Mouse (Mus musculus) kidney, embryonic 15.5 days (tissue): ENCODE results near the gene Gm45837. TPM values are rescaled to one million over a fixed set of nuclear protein-coding genes. Genes with fewer than 3 reads are reported as not detected.
"Not testable (repeated sequence)": the region's sequence is repeated elsewhere in the genome, so short reads cannot be mapped to it uniquely, and the experiment has no call there.

ENCODE experiments used
- ATAC-seq: fragments of 200-750 bp; cut with Nextera tagmentation; replicated peaks from 2 replicates; pipeline ENCODE4 v1.8.0; 2017; ENCODE audit warnings: moderate TSS enrichment; ENCODE audit not compliant: low FRiP score
- H3K27ac ChIP-seq: fragments of 300-500 bp; sonication (generic); 2 replicates; pipeline ENCODE4 v1.5.1; 2015; ENCODE audit warnings: mild to moderate bottlenecking, inconsistent platforms
- H3K27me3 ChIP-seq: fragments of 300-500 bp; sonication (generic); 2 replicates; pipeline ENCODE4 v1.6.1; 2015; ENCODE audit warnings: inconsistent platforms
- H3K36me3 ChIP-seq: fragments of 300-500 bp; sonication (generic); 2 replicates; pipeline ENCODE4 v1.6.1; 2015; ENCODE audit warnings: inconsistent platforms
- H3K4me1 ChIP-seq: fragments of 300-500 bp; sonication (generic); 2 replicates; pipeline ENCODE4 v1.6.1; 2015; ENCODE audit warnings: inconsistent platforms
- H3K4me2 ChIP-seq: fragments of 300-500 bp; sonication (generic); 2 replicates; pipeline ENCODE4 v1.6.1; 2015; ENCODE audit warnings: moderate library complexity, mild to moderate bottlenecking, inconsistent platforms
- H3K4me3 ChIP-seq: fragments of 300-500 bp; sonication (generic); replicated peaks from 2 replicates; pipeline ENCODE4 v1.5.1; 2015; ENCODE audit warnings: mild to moderate bottlenecking, inconsistent platforms
- H3K9ac ChIP-seq: fragments of 300-500 bp; sonication (generic); 2 replicates; pipeline ENCODE4 v1.6.1; 2015; ENCODE audit warnings: mild to moderate bottlenecking, inconsistent platforms
- H3K9me3 ChIP-seq: fragments of 300-500 bp; sonication (generic); replicated peaks from 2 replicates; pipeline ENCODE4 v1.6.1; 2016; ENCODE audit warnings: inconsistent platforms
- WGBS: fragments of 180-500 bp; shearing (Covaris S2); methylation state at CpG from one replicate; pipeline ENCODE4 v1.1.7; 2015; ENCODE audit warnings: mixed read lengths; 5-methylcytosine and 5-hydroxymethylcytosine counted together
- microRNA counts: library from miRNA; unstranded; fragments of <30 nt; microRNA quantifications from one replicate; lab custom pipeline; 2016
- microRNA-seq: library from miRNA; unstranded; fragments of <30 nt; microRNA quantifications from one replicate; pipeline ENCODE4, GENCODE M21; 2016
- polyA plus RNA-seq: library from polyadenylated mRNA; unstranded; fragments of >200 nt; fragmentation: Nextera tagmentation; extraction: Ambion mirVana; gene quantifications from 2 replicates; pipeline ENCODE4 v1.2.1, GENCODE M21; 2015

Gene Gm45837
- polyA plus RNA-seq, 1 experiment from 2014 or later, result 0.21 TPM

GRCm38 (mm10) chr7:101541734-101542133, 131.0 kb downstream of the Gm45837 start:
- H3K27me3 ChIP-seq, result no peaks in the 10 kb centered on the region
- H3K4me3 ChIP-seq, result peak overlapping the region; percentile 21; the same call in 1 of the 2 replicates
- peaks cover 22% of the 10 kb centered on the region for H3K4me1 ChIP-seq
- no peaks in the 10 kb centered on the region for H3K36me3 ChIP-seq
- peak overlapping the region; percentile 40 for H3K4me2 ChIP-seq
- ATAC-seq, result no peak
- H3K27ac ChIP-seq, result peak overlapping the region; percentile 58; the same call in 1 of the 2 replicates
- no peak overlapping the region for H3K9ac ChIP-seq
- 68% methylated on average over 10 of the region's 10 CpGs for WGBS
- no peaks in the 10 kb centered on the region for H3K9me3 ChIP-seq

DNA sequence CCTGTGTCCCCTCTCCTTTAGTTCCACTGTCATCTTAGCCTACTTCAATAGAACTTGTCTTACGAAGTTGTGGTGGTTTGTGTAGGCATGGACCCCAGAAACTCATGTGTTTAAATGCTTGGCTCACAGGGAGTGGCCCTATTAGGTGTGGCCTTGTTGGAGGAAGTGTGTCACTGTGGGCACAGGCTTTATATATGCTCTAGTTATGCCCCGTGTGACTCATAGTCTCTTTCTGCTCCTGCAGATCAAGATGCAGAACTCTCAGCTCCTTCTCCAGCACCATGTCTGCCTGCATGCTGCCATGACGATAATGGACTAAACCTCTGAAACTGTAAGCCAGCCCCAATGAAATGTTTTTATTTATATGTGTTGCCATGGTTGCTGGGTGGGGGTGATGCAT, 137.0 kb downstream of the Gm45837 start:
- Histone ChIP-seq H3K4me3 (no peak overlapping the region), H3K9ac (no peak overlapping the region), H3K4me1 (no peaks in the 10 kb centered on the region; the same call in 1 of the 2 replicates), H3K27ac (no peak overlapping the region), H3K27me3 (no peaks in the 10 kb centered on the region), H3K36me3 (no peaks in the 10 kb centered on the region), H3K9me3 (no peaks in the 10 kb centered on the region), H3K4me2 (no peak overlapping the region)
- no peak for ATAC-seq
- 76% methylated on average over 3 of the region's 3 CpGs for WGBS

GRCm38 (mm10) chr7:101549266-101549665, 138.6 kb downstream of the Gm45837 start:
- ATAC-seq, result no peak
- Histone ChIP-seq H3K27me3 (no peaks in the 10 kb centered on the region), H3K36me3 (no peaks in the 10 kb centered on the region), H3K9me3 (no peaks in the 10 kb centered on the region), H3K9ac (no peak overlapping the region), H3K4me1 (no peaks in the 10 kb centered on the region; the same call in 1 of the 2 replicates), H3K27ac (no peak overlapping the region), H3K4me2 (no peak overlapping the region), H3K4me3 (no peak overlapping the region)
- WGBS, result 88% methylated on average over 3 of the region's 3 CpGs

DNA sequence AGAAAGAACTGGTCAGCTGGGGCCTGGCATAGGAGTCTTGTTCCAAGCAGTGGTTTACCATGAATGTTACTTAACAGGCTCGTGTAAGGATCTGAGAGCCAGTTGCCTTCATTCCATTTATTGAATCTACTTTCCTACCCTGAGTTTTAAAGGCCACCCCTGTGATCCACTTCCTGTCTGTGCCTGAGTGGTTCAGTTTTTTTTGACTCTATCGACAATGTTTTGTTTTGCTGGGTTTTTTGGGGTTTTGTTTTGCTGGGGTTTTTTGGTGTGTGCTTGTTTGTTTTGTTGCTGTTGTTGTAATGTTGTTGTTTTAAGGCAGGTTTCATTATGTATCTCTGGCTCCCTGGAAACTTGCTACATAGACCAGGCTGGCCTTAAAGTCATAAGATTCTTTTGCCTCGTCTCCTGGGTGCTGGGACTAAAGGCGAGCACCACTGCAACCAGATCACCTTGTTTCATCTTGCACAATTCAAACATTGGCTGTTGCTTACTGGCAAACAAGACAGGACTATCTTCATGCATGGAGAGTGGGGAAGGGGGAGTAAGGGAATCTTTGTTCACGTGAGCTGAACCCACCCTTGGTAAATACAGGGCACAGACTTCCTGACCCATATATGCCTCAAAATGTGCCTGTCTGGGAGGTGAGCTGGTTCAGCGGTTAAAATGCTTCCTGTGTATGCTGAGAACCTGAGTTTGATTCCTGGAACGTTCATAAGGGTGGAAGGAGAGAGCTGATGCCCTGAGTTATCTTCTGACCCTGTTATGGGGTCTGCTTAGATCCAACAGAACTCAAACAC, 140.2 kb downstream of the Gm45837 start:
- 56% methylated on average over 7 of the region's 7 CpGs for WGBS
- Histone ChIP-seq H3K9ac (no peak overlapping the region), H3K4me3 (no peak overlapping the region), H3K27ac (no peak overlapping the region), H3K4me1 (no peaks in the 10 kb centered on the region; the same call in 1 of the 2 replicates), H3K9me3 (no peaks in the 10 kb centered on the region), H3K36me3 (no peaks in the 10 kb centered on the region), H3K4me2 (no peak overlapping the region), H3K27me3 (no peaks in the 10 kb centered on the region)
- no peak for ATAC-seq

DNA sequence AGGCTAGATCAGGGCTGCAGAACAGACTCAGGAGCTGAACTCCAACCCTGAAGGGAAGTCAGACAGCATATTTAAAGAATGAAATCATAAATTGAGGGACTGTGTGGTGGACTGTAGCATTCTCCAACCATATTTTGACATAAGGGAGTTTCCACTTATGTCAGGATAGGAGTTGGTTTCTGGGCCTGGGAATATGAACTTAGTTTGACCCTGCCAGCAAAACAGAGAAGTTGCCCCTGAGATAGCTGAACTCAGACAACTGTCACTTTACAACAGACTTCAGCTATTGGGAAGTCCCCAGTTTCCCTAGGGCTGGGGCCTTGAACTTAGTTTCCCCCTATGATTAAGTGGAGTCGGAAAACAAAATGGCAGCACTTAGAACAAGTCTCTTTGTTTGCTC, 140.8 kb downstream of the Gm45837 start:
- Histone ChIP-seq H3K9ac (no peak overlapping the region), H3K27me3 (no peaks in the 10 kb centered on the region), H3K9me3 (no peaks in the 10 kb centered on the region), H3K4me3 (no peak overlapping the region), H3K36me3 (no peaks in the 10 kb centered on the region), H3K4me1 (no peaks in the 10 kb centered on the region; the same call in 1 of the 2 replicates), H3K27ac (no peak overlapping the region), H3K4me2 (no peak overlapping the region)
- 89% methylated on average over 1 of the region's 1 CpGs for WGBS
- ATAC-seq, result no peak

- 92% methylated on average over 3 of the region's 3 CpGs for WGBS
- not testable (repeated sequence) for H3K4me3 ChIP-seq, H3K27ac ChIP-seq, H3K36me3 ChIP-seq, H3K9me3 ChIP-seq, ATAC-seq, H3K27me3 ChIP-seq, H3K4me1 ChIP-seq, H3K4me2 ChIP-seq, H3K9ac ChIP-seq
Observed at GRCm38 (mm10) chr7:101555473-101555872, 144.8 kb downstream of the Gm45837 start.

DNA sequence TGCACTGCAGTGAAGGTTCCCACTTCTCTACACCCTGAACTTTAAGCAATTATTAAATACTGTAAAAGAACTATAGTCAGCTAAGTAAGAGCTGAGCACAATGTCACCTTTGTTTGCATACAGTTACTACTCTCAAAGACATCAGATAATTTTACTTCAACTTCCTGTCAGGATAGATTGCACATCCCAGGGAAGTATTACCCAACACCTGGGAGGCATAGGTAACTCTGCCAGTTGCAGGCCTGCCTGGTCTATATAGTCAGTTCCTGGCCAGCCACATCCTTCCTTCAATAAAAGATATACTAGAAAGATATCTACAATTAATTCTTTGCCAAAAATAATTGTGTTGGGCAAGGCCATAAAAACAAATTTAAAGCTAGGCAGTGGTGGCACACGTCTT, 146.7 kb downstream of the Gm45837 start:
- Histone ChIP-seq H3K9ac (no peak overlapping the region), H3K4me2 (no peak overlapping the region), H3K9me3 (no peaks in the 10 kb centered on the region), H3K36me3 (no peaks in the 10 kb centered on the region), H3K27ac (no peak overlapping the region), H3K4me3 (no peak overlapping the region), H3K27me3 (no peaks in the 10 kb centered on the region), H3K4me1 (no peaks in the 10 kb centered on the region)
- WGBS, result 70% methylated on average over 1 of the region's 1 CpGs
- no peak for ATAC-seq

GRCm38 (mm10) chr7:101559393-101559792, 148.7 kb downstream of the Gm45837 start:
- H3K27ac ChIP-seq, H3K27me3 ChIP-seq, H3K36me3 ChIP-seq, H3K4me1 ChIP-seq, H3K4me2 ChIP-seq, H3K9me3 ChIP-seq, H3K4me3 ChIP-seq, H3K9ac ChIP-seq, ATAC-seq: not testable (repeated sequence)
- WGBS, result 76% methylated on average over 5 of the region's 5 CpGs

MicroRNAs within 50 kb of the gene (microRNA counts, 519-probe panel; counts per million panel counts)
- microRNA mmu-miR-139-3p (lab: Ali Mortazavi, UCI) (31.7 counts per million), microRNA mmu-miR-139-5p (lab: Ali Mortazavi, UCI) (2,328 counts per million, percentile 32 among the panel's probes with 10 or more counts)

Small RNAs within 50 kb of the gene (microRNA-seq; reads per million reads assigned to microRNA genes)
- gene Mir139, result 3,852 reads per million, percentile 90 among the genes with 10 or more reads in this experiment

Other genes with a start within 250 kb of the Gm45837 start
- gene Atg16l2, start 108.6 kb upstream of the Gm45837 start, polyA plus RNA-seq, result 17.4 and 18.5 TPM in 2 replicates
- 55.4 and 58.5 TPM in 2 replicates for gene Stard10, start 93.8 kb upstream of the Gm45837 start, polyA plus RNA-seq
- 78.9 and 97.1 TPM in 2 replicates for gene Arap1, start 62.8 kb upstream of the Gm45837 start, polyA plus RNA-seq
- gene Pde2a, start 10.8 kb downstream of the Gm45837 start, polyA plus RNA-seq, result 37.3 and 39.5 TPM in 2 replicates
- not detected in 2 replicates for gene Art2b, start 174.7 kb downstream of the Gm45837 start, polyA plus RNA-seq